Mouse (Mus musculus): ENCODE results near the gene Jun. TPM values are rescaled to one million over a fixed set of nuclear protein-coding genes. Genes with fewer than 3 reads are reported as not detected.

Gene Jun
- total RNA-seq (2021) = 100 to 1,000 TPM; 119 to 126 TPM
- long read RNA-seq, transcript Jun-201 (1 exons, 3,189 nt) = major isoform, 143 of 143 reads
- long read RNA-seq, partial matches to known transcripts = 0 of 143 reads
- long read RNA-seq, other reads (novel, unspliced or antisense) = 0 of 143 reads

DNA sequence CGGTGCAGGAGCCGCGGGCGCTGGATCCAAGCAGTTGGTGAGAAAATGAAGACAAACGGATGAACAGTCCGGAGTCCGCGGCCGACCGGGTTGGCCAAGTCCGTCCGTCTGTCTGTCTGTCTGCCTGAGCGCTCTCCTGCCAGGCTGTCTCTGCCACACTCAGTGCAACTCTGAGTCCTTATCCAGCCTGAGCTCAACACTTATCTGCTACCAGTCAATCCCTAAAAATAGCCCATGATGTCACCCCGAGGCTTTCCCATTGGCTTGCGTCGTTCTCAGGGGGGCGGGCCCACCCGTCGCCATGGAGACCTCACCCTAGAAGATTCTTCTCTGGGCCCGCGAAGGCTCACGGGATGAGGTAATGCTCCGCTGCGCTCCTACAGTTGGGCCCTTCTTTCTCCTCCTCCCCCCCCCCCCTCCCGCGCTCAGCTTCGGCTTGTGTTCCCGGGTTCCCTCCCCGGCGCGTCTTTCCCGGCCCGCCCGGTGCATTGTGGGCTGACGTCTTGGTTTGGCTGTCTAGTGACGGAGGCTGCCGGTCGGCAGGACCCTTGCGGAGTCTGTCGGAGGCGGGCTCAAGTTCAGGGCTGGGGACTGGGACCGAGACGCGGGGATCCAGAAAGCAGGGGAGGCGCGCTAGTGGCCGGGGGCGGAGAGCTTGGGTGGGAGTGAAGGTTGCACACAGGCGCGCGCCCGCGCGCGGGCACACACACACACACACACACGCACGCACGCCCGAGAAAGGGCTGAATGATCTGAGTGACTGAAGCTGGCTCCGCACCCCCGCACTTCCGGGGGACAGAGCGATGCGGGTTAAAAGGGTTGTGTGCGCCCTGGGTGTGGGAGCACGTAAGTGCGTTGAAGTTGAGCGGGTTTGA is at the start of gene Jun:
Gene Jun (minus strand): TSS at position 198 of the 875 bp plus-strand sequence.
- DNase-seq (ENCODE audit: low spot score in 2 of 2) = peak; percentile 100

- DNase-seq (ENCODE audit: low spot score in 2 of 2) = no peak
Measured at GRCm38 (mm10) chr4:95101684-95102083, 49.7 kb upstream of the Jun start.

- DNase-seq (ENCODE audit: low spot score in 2 of 2) = no peak
Measured at GRCm38 (mm10) chr4:95100694-95101093, 48.7 kb upstream of the Jun start.

DNA sequence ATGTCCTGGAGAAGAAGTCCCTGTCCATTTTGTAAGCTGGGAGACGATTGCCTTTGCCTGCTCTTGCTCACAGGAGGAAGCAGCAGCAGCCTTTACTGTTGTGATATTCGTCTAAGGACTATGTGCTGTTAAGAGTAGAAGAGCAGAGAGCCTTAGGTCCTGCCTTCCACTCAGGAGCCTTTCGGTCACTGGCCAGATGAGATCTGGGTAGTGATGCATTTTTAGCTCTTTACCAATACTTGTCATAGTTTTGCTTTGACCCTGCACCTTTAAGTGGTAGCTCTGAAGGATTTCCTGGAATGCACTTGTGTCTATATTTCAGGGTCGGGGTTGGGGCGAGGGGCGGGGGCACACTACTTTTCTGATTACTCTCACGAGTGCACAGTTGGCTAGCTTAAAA is 47.4 kb upstream of the Jun start:
- DNase-seq (ENCODE audit: low spot score in 2 of 2) = no peak

GRCm38 (mm10) chr4:95098722-95099097 is 46.7 kb upstream of the Jun start:
- DNase-seq (ENCODE audit: low spot score in 2 of 2) = peak in 1 of 2 experiments; percentile 47

GRCm38 (mm10) chr4:95097942-95098721 is 46.1 kb upstream of the Jun start:
- no peak for DNase-seq (ENCODE audit: low spot score in 2 of 2)

- no peak for DNase-seq (ENCODE audit: low spot score in 2 of 2)
Measured at GRCm38 (mm10) chr4:95096731-95097130, 44.7 kb upstream of the Jun start.

DNA sequence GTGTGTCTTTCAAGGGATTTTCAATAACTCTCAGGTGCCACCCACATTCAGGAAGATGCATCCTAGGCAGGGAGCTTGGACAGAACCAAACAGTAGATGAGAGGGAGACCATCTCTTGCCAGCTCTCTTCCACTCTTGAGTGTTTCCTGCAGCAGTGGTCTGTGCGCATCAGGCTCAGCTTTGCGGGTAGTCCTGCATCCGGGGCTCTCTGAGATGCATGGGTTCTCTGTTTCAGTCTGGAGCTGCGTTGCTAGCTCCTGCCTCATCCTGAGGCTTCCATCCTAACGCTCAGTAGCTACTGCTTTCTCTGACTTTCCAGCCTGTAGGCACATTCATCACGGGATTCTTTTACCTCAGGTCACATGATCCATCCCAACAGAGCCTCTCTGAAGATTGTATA is 43.9 kb upstream of the Jun start:
- DNase-seq (ENCODE audit: low spot score in 2 of 2) = no peak

DNA sequence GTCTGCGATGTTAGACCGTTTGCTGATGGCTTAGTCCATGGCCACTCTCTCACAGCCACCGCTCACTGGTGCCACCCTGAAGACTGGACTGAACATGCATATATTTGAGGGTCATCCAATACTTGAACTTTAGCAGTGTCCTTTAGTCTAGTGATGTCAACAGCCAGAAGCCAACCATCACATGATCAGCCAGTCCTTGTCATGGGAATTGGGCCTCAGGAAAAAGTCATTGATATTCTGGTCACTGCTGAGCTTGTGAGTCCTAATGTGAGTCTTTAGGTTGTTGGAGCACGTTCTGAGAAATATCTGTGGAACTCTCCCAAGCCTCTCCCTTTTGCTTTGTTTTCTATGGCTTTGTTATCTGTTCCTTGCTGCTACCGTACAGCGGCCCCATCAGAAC is 43.3 kb upstream of the Jun start:
- no peak for DNase-seq (ENCODE audit: low spot score in 2 of 2)

GRCm38 (mm10) chr4:95094700-95095113 is 42.7 kb upstream of the Jun start:
- no peak for DNase-seq (ENCODE audit: low spot score in 2 of 2)

DNA sequence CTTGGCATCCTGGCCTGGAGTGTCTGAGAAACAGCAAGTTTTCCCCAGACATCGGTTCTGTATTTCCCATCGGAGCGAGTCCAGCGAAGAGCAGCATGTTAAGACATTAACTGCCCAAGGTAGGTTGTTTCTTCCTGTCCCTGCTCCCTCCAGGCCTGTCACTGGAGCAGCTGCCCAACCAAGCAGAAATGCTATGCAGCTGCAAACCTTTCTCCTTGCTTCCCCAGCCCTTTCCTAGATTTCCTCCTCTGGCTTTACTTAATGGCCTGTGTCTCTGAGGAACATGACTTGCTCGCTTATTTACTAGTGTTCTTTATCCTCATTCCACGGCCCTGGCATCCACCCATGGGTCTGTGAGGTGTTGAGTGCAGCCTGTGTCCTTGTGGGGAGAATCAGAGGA is 41.6 kb upstream of the Jun start:
- DNase-seq (ENCODE audit: low spot score in 2 of 2) = no peak

DNA sequence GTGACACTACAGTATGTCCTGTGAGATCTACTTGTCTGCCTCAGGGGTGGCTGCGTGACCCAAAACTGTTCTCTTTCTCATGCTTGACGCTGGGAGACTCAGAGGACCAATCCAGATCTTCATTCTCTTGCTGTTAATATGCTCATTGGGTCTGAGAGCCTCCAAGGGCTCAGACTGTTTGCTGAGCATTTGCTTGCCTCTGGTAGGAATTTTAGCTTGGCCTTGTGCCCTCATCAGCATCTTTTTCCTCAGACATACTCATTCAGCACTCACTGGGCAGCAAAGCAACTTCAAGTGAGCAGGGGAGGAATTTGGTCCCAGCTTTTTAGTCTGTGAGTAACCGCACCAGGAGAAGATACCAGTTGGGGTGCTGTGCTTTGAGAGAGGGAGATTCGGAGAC is 40.5 kb upstream of the Jun start:
- DNase-seq (ENCODE audit: low spot score in 2 of 2) = no peak

DNA sequence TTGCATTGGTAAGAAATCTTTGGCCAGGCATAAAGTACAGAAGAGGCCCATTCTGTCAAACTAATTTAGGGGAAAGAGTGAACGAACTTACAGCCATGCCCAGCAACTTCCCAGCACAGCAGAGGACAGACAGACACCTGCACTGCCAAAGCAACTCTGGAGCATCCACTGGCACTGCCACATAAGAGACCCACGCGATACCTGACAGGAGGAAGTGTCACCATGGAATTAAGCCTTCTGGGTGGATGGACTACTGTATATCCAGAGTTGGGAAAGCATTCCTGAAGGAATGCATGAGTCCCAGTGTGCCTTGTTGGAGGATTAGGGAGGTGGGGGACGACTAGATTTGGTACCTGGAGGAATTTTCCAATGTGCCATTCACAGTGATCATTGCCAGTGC is 39.5 kb upstream of the Jun start:
- DNase-seq (ENCODE audit: low spot score in 2 of 2) = no peak

DNA sequence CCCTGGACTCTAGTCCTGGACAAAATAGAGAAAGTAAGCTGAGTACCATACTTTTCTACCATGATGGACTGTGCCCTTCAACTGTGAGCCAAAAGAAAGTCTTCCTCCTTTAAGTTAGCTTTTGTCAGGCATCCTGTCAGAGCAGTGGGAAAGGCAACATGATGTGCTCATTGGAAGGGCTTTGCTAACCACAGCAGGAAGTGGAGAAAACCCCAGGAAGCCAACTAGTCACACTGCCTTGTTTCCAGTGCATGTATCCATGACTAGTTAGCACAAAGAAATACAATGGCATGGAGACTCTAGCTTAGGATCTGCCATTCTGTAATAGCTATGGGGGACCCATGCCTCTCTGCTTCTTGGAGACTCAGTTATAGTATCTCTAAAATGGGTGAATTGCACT is 37.9 kb upstream of the Jun start:
- DNase-seq (ENCODE audit: low spot score in 2 of 2) = no peak

DNA sequence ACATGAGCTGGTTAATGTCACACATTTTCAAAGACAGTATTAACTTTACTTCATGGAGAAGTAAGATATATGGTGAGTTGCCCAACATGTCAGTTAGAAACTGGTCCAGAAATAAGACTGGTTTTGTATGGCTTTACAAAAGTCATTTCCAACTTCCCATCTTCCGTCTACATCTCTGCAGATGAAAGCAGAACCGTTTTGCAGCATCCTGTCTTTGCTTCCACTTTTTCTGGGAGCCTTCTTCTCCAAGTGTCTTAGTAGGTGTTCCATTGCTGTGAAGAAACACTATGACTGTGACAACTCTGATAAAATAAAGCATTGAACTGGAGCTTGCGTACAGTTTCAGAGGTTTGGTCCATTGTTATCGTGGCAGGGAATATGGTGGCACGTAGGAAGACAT is 37.0 kb upstream of the Jun start:
- no peak for DNase-seq (ENCODE audit: low spot score in 2 of 2)

- no peak for DNase-seq (ENCODE audit: low spot score in 2 of 2)
Measured at GRCm38 (mm10) chr4:95083957-95084356, 31.9 kb upstream of the Jun start.

DNA sequence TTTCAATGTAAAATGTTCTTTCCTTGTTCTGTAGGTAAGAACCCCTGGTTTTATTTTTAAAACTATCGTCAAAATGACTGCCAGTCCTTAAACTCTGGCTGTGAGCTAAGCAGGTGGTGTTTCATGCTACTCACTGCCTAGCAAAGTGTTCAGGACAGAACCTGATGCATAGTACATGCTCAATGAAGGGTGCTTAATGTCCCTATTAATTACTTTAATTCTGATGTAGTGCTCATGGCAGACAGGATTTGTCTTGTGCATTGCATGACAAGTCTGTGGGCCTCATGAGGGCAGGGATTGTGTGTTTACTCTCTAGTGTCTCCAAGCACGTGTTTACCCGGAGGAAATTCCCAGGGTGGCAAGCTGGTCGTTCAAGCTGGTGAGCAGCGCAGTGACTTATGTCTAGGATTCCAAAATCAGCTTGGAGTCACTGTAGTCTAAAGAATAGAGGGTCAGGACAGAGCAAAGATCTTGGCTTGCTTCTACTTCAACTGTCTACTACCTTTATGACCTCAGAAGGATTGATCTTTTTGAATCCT is 31.2 kb upstream of the Jun start:
- no peak for DNase-seq (ENCODE audit: low spot score in 2 of 2)

GRCm38 (mm10) chr4:95082481-95083088 is 30.6 kb upstream of the Jun start:
- DNase-seq (ENCODE audit: low spot score in 2 of 2) = no peak

DNA sequence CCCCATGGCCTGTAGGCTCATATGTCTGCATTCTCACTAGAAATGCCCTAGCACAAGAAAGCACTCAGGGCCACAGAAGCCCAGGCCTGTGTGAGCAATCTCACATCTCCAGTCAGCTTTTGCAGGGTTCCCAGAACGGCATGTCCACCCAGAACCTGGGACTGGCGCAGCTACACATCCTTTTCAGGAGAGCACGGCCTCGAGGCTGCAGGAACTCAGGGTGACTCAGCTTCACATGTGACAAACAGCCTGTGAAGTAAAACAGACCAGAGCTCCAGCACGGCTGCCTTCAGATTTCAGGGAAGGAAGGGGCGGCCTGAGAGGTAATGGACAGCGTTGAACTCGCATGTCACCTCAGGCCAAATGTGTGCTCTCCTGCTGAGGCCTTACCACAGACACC is 29.6 kb upstream of the Jun start:
- no peak for DNase-seq (ENCODE audit: low spot score in 2 of 2)

- DNase-seq (ENCODE audit: low spot score in 2 of 2) = no peak
Measured at GRCm38 (mm10) chr4:95078625-95079024, 26.6 kb upstream of the Jun start.

- DNase-seq (ENCODE audit: low spot score in 2 of 2) = no peak
Measured at GRCm38 (mm10) chr4:95076279-95076678, 24.3 kb upstream of the Jun start.

- no peak for DNase-seq (ENCODE audit: low spot score in 2 of 2)
Measured at GRCm38 (mm10) chr4:95075591-95076002, 23.6 kb upstream of the Jun start.
